Mouse (Mus musculus) kidney, postnatal 0 days (tissue): ENCODE results near the gene Ciao2b. TPM values are rescaled to one million over a fixed set of nuclear protein-coding genes. Genes with fewer than 3 reads are reported as not detected.
"Not testable (repeated sequence)": the region's sequence is repeated elsewhere in the genome, so short reads cannot be mapped to it uniquely, and the experiment has no call there.

Source experiments
- ATAC-seq: fragments of 200-750 bp; cut with Nextera tagmentation; replicated peaks from 2 replicates; pipeline ENCODE4 v1.8.0; 2017; ENCODE audit warnings: low read depth, moderate number of reproducible peaks, moderate TSS enrichment, moderate library complexity; ENCODE audit not compliant: low FRiP score
- DNase-seq: peaks from one replicate; pipeline ENCODE4 v3.0.0-alpha.2; 2016; ENCODE audit warnings: low spot score
- H3K27ac ChIP-seq: fragments of 300-500 bp; sonication (generic); 2 replicates; pipeline ENCODE4 v1.5.1; 2014; ENCODE audit warnings: mild to moderate bottlenecking
- H3K27me3 ChIP-seq: fragments of 300-500 bp; sonication (generic); 2 replicates; pipeline ENCODE4 v1.6.1; 2014; ENCODE audit warnings: low read length, mixed read lengths; ENCODE audit not compliant: insufficient read depth
- H3K36me3 ChIP-seq: fragments of 300-500 bp; sonication (generic); 2 replicates; pipeline ENCODE4 v1.6.1; 2014; ENCODE audit warnings: low read length, mixed read lengths; ENCODE audit not compliant: insufficient read depth
- H3K4me1 ChIP-seq: fragments of 300-500 bp; sonication (generic); replicated peaks from 2 replicates; pipeline ENCODE4 v1.6.1; 2014; ENCODE audit warnings: antibody characterized with exemption, low read length, mixed read lengths; ENCODE audit not compliant: insufficient read depth
- H3K4me2 ChIP-seq: fragments of 300-500 bp; sonication (generic); 2 replicates; pipeline ENCODE4 v1.6.1; 2014; ENCODE audit warnings: mild to moderate bottlenecking, low read length, moderate library complexity, mixed read lengths
- H3K4me3 ChIP-seq: fragments of 300-500 bp; sonication (generic); replicated peaks from 2 replicates; pipeline ENCODE4 v1.5.1; 2014; ENCODE audit warnings: low read depth, low read length
- H3K9ac ChIP-seq: fragments of 300-500 bp; sonication (generic); 2 replicates; pipeline ENCODE4 v1.6.1; 2014; ENCODE audit warnings: low read depth, low read length
- H3K9me3 ChIP-seq: fragments of 300-500 bp; sonication (generic); replicated peaks from 2 replicates; pipeline ENCODE4 v1.6.1; 2016; ENCODE audit warnings: low read length, inconsistent platforms, mixed read lengths
- CTCF ChIP-seq: IDR thresholded peaks from 2 replicates; pipeline ENCODE4 v1.5.1; 2016; ENCODE audit warnings: antibody characterized with exemption, low read depth, mild to moderate bottlenecking, moderate library complexity
- WGBS: fragments of 180-500 bp; shearing (Covaris S2); extraction: QIAGEN DNeasy Blood & Tissue Kit; methylation state at CpG from one replicate; pipeline ENCODE4 v1.1.7; 2014; 5-methylcytosine and 5-hydroxymethylcytosine counted together
- polyA plus RNA-seq: library from polyadenylated mRNA; unstranded; fragments of >200 nt; fragmentation: Nextera tagmentation; extraction: Ambion mirVana; gene quantifications from 2 replicates; pipeline ENCODE4 v1.2.1, GENCODE M21; 2015

Gene Ciao2b
- 92.7 and 93.0 TPM in 2 replicates for polyA plus RNA-seq

GRCm38 (mm10) chr8:104641426-104642323, at the start of gene Ciao2b:
Gene Ciao2b, minus strand, starts transcription at chr8:104641965.
- under 1% methylated on average over 66 of the region's 66 CpGs for WGBS
- Histone ChIP-seq H3K27me3 (no peaks in the 10 kb centered on the region), H3K36me3 (0 out of 2 replicates have a peak, but pooled peaks cover 13% of the 10 kb centered on the region), H3K9me3 (no peaks in the 10 kb centered on the region), H3K27ac (peak within 1 kb of the TSS; percentile 70), H3K9ac (peak within 1 kb of the TSS; percentile 79), H3K4me3 (peak within 1 kb of the TSS; percentile 77), H3K4me1 (peaks cover 13% of the 10 kb centered on the region), H3K4me2 (peak within 1 kb of the TSS; percentile 89)
- no peak for TF ChIP-seq CTCF
- DNase-seq (peak; percentile 95), ATAC-seq (peak; percentile 96)

- ATAC-seq: no peak
- WGBS: 72% methylated on average over 4 of the region's 4 CpGs
- H3K4me2 ChIP-seq: no peak overlapping the region
Observed at GRCm38 (mm10) chr8:104688433-104688832, 46.7 kb upstream of the Ciao2b start.

GRCm38 (mm10) chr8:104655614-104656013, 13.8 kb upstream of the Ciao2b start:
- no peak overlapping the region for H3K4me3 ChIP-seq
- TF ChIP-seq CTCF: no peak
- H3K27ac ChIP-seq: no peak overlapping the region
- 79% methylated on average over 4 of the region's 4 CpGs for WGBS
- ATAC-seq (no peak), DNase-seq (no peak)
- H3K9ac ChIP-seq: no peak overlapping the region
- no peaks in the 10 kb centered on the region for H3K36me3 ChIP-seq
- no peak overlapping the region for H3K4me2 ChIP-seq
- H3K9me3 ChIP-seq: no peaks in the 10 kb centered on the region
- no peaks in the 10 kb centered on the region for H3K4me1 ChIP-seq
- H3K27me3 ChIP-seq: no peaks in the 10 kb centered on the region

More at GRCm38 (mm10) chr8:104688433-104688832, 46.7 kb upstream of the Ciao2b start:
- Histone ChIP-seq H3K27me3 (no peaks in the 10 kb centered on the region), H3K4me1 (no peaks in the 10 kb centered on the region), H3K9ac (no peak overlapping the region), H3K4me3 (no peak overlapping the region), H3K27ac (no peak overlapping the region), H3K9me3 (no peaks in the 10 kb centered on the region), H3K36me3 (no peaks in the 10 kb centered on the region)
- no peak for TF ChIP-seq CTCF
- no peak for DNase-seq

GRCm38 (mm10) chr8:104654984-104655383, 13.2 kb upstream of the Ciao2b start:
- H3K36me3 ChIP-seq: no peaks in the 10 kb centered on the region
- 3% methylated on average over 3 of the region's 3 CpGs for WGBS
- peak; percentile 84 for ATAC-seq
- H3K27ac ChIP-seq: no peak overlapping the region
- peak; percentile 93 for DNase-seq
- no peaks in the 10 kb centered on the region for H3K4me1 ChIP-seq
- no peaks in the 10 kb centered on the region for H3K27me3 ChIP-seq
- H3K9me3 ChIP-seq: no peaks in the 10 kb centered on the region
- H3K4me2 ChIP-seq: no peak overlapping the region
- H3K4me3 ChIP-seq: no peak overlapping the region
- H3K9ac ChIP-seq: no peak overlapping the region
- peak; percentile 99 for TF ChIP-seq CTCF

- 70% methylated on average over 3 of the region's 3 CpGs for WGBS
- H3K36me3 ChIP-seq: not testable (repeated sequence)
Observed at GRCm38 (mm10) chr8:104644187-104644586, 2.4 kb upstream of the Ciao2b start.

GRCm38 (mm10) chr8:104642324-104642654, 524 bp upstream of the Ciao2b start:
- ATAC-seq (peak; percentile 25; the same call in 1 of the 2 replicates), DNase-seq (no peak)
- peaks cover 13% of the 10 kb centered on the region for H3K4me1 ChIP-seq
- no peak for TF ChIP-seq CTCF
- peak overlapping the region; percentile 77 for H3K4me3 ChIP-seq
- peak overlapping the region; percentile 89 for H3K4me2 ChIP-seq
- H3K9ac ChIP-seq: peak overlapping the region; percentile 79
- no peaks in the 10 kb centered on the region for H3K27me3 ChIP-seq
- H3K27ac ChIP-seq: peak overlapping the region; percentile 70; the same call in 1 of the 2 replicates
- no peaks in the 10 kb centered on the region for H3K9me3 ChIP-seq
- 62% methylated on average over 6 of the region's 6 CpGs for WGBS
- H3K36me3 ChIP-seq: 0 out of 2 replicates have a peak, but pooled peaks cover 13% of the 10 kb centered on the region

More at GRCm38 (mm10) chr8:104644187-104644586, 2.4 kb upstream of the Ciao2b start:
- not testable (repeated sequence) for H3K9ac ChIP-seq, H3K9me3 ChIP-seq, DNase-seq, ATAC-seq, H3K27me3 ChIP-seq, H3K27ac ChIP-seq, H3K4me3 ChIP-seq, H3K4me2 ChIP-seq
- TF ChIP-seq CTCF: peak; percentile 44
- peaks cover 13% of the 10 kb centered on the region for H3K4me1 ChIP-seq
